Mouse (Mus musculus) thymus, postnatal 25 days (tissue): ENCODE results near the gene Nkap.
"Not testable (repeated sequence)": the region's sequence is repeated elsewhere in the genome, so short reads cannot be mapped to it uniquely, and the experiment has no call there.

Experiments used
- DNase-seq: peaks from one replicate; pipeline ENCODE4 v3.0.0; 2022

The Nkap gene

DNA sequence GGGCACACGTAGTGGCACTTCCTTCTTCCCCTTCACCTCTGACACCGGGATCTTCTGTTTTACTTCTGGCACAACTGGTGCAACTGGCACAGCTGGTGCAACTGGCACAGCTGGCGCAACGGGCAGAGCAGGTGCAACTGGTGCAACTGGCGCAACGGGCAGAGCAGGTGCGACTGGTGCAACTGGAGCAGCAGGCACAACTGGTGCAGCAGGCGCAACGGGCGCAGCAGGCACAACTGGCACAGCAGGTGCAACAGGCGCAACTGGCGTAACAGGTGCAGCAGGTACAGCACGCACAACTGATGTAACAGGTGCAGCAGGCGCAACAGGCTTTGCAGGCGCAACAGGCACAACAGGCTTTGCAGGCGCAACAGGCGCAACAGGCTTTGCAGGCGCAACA, 36.5 kb downstream of the Nkap start:
- DNase-seq: no peak

GRCm38 (mm10) chrX:37167085-37167484, 40.5 kb downstream of the Nkap start:
- peak; percentile 25 for DNase-seq

GRCm38 (mm10) chrX:37168742-37169141, 42.1 kb downstream of the Nkap start, which contains the start of gene Akap14:
Gene Akap14 (minus strand): TSS chrX:37168842.
- no peak for DNase-seq

DNA sequence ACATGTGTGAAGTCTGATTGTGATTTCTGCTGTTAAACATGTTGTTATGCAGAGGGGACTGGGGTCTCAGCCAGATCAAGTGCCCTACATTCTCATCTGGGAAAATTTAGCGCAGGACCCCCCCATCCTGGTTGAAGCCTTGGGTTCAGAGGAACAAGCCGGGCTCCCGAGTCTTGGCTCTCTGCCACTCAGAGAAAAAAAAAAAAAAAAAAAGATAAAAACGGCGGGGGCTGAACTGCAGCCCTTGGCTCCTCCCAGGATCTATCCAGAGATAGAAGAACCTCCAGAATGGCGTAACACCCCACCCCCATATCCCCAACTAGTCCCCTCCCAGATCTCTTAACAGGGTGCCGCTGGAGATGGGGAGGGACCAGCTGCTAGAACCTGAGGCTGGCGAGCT, 57.8 kb downstream of the Nkap start:
- DNase-seq: not testable (repeated sequence)

- no peak for DNase-seq
Observed at GRCm38 (mm10) chrX:37190755-37191104, 64.1 kb downstream of the Nkap start.

GRCm38 (mm10) chrX:37191105-37191743, 64.6 kb downstream of the Nkap start, which contains the start of the genes Ndufa1 and Rnf113a1:
Gene Ndufa1 (minus strand): TSS chrX:37191163.
Gene Rnf113a1 (plus strand): TSS chrX:37191245.
- DNase-seq: peak; percentile 83

DNA sequence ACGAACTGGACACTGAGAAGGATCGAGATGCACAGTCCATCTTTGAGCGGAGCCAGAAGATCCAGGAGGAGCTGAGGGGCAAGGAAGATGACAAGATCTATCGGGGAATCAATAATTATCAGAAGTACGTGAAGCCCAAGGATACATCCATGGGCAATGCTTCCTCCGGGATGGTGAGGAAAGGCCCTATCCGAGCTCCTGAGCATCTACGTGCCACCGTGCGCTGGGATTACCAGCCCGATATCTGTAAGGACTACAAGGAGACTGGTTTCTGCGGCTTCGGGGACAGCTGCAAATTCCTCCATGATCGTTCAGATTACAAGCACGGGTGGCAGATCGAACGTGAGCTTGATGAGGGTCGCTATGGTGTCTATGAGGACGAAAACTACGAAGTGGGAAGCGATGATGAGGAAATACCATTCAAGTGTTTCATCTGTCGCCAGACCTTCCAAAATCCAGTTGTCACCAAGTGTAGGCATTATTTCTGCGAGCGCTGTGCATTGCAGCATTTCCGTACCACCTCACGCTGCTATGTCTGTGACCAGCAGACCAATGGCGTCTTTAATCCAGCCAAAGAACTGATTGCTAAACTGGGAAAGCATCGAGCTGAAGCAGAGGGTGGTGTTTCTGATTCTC, 65.3 kb downstream of the Nkap start:
- DNase-seq: peak; percentile 5

GRCm38 (mm10) chrX:37198676-37199075, 72.1 kb downstream of the Nkap start:
- no peak for DNase-seq
